Mouse (Mus musculus) gastrocnemius, postnatal 10 days (tissue): ENCODE data around the gene Eftud2. TPM values are rescaled to one million over a fixed set of nuclear protein-coding genes. Genes with fewer than 3 reads are reported as not detected.

Source experiments
- DNase-seq: peaks from one replicate; pipeline ENCODE4 v3.0.0; 2021; ENCODE audit warnings: mixed read lengths
- total RNA-seq, 2 experiments: library from RNA; stranded (reverse); gene quantifications; 2 replicates each; pipeline ENCODE4 v1.2.3; 2021

The Eftud2 gene
- total RNA-seq, 2 experiments from 2014 or later = 49.5 to 52.3 TPM

DNA sequence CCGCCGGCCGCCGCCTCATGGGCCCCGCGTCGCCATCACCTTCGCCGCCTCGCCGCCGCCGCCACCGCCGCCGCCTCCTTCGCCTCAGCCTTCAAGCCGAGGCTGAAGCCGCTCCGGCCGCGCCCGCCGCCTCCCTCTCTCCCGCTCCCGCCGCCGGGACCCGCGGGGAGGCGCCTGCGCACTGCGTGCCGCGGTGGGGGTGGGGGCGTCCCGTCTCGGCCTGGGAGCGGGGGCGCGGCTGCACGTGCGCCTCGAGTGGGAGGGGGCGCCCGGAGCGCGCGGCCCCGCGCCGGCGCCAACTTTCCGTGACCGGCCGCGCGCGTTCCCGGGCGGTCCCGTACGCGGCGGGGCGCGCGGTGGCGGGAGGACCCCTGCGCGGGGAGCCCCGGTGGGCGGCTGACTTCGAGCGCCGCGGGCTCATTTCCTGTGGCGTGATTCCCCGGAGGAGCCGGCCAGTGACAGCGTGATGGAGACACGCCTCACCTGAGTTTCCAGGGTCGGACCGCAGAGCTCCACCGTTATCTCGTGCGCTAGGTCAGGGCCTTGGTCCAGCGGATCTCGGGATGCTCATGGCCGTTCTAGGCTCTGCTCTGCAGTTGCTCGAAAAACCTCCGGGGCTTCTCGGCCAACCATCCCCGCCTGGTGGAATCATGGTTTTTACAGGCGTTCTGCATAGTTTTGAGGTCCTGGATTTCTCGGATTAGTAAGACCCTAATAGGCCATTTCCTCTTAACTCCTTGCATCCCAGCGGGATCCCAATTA, 61.6 kb downstream of the Eftud2 start, which contains the start of gene Gjc1:
TSS of gene Gjc1 (minus strand) at position 680 of the 762 bp plus-strand sequence.
- peak; percentile 79 for DNase-seq

DNA sequence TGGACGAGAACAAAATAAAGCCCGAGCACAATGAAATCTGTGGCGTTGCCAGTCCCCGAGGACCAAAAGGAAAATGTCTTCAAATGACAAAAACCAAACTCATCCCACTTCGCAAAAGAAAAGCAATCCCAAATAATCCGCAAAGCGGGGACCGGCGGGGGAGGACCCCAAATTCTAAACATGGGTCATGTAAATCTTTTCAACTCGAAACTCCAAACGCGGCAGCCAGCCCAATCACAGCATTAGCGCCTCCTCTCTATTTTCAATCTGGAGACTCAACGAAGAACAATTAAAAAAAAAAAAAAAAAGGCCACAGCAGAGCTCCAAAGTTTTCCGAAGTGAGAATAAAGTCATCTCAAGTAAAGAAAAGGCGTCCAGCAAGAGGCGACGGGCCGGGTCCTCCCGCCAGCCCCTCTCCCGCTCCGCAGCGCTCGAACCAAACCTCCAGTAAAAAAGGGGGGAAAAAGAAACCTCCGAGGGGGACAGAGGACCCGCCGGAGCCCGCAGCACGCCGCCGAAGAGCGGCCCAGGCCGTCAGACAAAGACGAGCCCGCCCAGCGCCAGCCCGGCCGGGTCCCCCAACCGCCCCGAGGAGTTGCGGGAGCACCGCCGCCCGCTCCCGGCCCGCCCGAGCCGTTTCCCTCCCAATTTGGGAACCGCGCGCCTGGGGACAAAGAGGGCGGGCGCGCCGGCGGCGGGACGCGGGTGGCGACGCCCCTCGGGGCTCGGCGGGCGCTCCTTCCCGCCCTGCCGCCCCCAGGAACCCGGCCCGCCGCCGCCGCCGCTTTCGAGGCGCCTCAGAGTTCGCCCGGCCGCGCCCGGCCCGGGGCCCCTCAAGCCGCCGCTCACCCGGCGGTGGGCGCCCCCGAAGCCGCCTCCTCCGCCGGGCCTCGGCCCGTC, 62.4 kb downstream of the Eftud2 start:
- DNase-seq = peak; percentile 62

DNA sequence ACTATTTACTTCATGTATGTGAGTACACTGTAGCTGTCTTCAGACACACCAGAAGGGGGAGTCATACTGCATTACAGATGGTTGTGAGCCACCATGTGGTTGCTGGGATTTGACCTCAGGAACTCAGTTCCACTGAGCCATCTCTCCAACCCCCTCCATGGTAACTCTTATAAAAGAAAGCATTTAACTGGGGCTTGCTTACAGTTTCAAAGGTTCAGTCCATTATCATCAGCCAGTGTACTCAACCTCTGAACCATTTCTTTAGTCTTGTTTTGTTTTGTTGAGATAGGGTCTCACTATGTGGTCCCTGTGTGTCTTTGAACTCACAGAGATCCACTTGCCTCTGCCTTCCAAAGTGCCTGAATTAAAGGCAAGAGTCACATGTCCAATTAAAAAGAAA, 65.9 kb downstream of the Eftud2 start:
- no peak for DNase-seq

DNA sequence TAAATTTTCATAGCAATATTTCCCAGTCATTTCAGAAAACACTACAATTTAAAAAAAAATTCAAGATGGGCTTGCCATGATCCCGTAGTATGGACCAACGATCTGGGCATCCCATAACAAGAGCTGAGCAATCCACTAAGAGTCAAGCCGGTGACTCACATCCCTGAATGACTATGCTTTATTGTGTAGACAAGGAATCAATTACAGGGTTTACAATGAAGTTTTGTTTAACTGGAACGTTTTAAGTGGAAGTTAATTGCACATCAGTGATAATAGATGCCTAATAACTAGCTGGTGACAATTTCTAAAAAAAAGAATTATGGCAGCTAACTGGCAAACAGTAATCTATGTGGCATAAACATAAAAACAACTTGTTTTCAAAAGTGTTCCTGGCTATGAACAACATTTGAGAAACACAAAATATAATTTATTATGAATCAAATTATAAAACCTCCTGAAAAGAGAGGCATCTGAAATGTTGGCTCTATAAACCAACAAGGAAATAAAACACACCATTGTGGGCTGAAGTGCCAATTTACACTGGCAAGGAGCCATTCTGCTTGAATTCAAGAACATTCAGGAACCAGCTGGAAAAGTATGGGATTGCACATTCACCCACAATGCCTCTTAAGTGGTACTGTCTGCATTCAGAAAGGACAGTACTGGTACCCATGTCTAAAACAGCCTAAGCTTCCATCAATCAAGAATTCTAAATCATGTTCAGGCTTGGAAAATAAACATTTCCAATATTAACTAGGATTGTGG, 69.9 kb downstream of the Eftud2 start:
- DNase-seq = no peak

DNA sequence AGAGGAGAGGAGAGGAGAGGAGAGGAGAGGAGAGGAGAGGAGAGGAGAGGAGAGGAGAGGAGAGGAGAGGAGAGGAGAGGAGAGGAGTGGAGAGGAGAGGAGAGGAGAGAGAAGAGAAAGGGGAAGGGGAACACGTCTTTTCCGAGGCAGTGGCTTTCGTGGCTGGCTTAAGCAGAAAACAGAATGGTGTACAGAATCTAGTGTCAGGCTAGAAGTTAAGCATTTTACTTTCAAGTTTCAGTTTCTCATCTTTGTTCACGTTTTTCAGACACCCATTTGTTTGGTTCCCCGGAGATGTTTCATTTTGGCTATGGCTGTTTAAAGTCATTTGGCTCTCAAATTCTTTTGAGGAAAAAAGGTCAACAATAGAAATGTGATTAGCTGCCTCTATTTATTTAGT, 72.5 kb downstream of the Eftud2 start:
- no peak for DNase-seq

DNA sequence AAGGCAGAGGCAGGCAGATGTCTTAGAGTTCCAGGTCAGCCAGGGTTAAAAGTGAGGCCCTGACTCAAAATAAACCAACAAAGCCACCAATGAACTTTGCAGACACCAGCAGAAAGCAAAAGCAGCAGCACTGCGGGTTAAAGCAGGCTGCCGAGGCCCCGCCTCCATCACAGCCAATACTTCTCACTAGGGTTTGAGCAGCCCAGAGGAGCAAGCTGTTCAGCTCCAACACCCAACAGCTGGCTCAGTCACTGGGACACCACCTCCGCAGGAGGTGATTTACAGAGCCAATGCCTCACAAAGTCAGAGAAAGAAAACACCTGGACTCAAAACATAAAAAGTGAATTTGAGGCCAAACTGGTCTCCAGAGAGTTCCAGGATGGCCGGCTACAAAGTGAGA, 77.3 kb downstream of the Eftud2 start:
- no peak for DNase-seq

GRCm38 (mm10) chr11:102794157-102794556, 86.6 kb downstream of the Eftud2 start:
- DNase-seq = no peak

DNA sequence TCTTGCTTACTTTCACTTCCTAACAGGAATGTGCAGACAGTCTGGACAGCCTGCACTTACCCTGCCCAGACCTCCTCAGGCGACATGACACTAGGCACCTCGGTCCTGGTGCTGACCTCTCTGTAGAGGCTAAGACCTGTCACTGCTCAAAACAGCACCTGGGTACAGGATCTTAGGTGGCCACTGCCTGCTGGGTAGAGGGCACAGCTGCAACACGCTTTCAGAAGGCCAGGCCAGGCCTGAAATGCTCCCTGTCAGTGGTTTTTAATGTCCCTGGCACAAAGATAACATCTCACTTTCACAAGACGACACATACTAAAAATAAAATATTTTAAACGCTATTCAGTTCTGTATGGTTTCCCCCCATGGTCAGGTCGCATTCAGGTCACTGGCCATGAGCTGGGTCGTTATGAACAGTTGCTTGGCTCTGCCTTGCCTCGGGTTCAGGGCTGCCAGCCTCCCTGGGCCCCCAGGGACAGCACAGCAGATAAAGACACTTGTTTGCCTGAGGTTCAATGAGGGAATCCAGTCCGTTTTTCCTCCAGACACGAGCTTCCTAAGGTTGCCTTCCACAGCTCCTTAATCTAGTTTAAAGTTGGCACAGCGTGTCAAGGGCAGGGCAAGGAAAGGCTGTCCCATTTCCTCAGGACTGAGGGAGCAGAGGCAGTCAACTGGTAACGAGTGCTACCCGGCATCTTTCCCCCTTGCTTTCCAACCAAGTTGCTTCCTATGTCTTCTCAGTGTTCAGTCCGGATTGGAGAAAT, 88.9 kb downstream of the Eftud2 start:
- DNase-seq = no peak

Other genes starting within 250 kb of the Eftud2 start
- not detected for gene Meioc, start 217.3 kb downstream of the Eftud2 start, total RNA-seq
- 10 to 100 TPM; 81.8 to 88.6 TPM for gene Ccdc43, start 183.2 kb downstream of the Eftud2 start, total RNA-seq
- gene Adam11, start 119.5 kb downstream of the Eftud2 start, total RNA-seq = 1 to 10 TPM; 2.2 to 3.0 TPM
- 10 to 100 TPM; 23.7 to 27.6 TPM for gene Gjc1, start 61.3 kb downstream of the Eftud2 start, total RNA-seq
- gene Higd1b, start 45.1 kb downstream of the Eftud2 start, total RNA-seq = 1 to 10 TPM; 2.8 to 4.2 TPM
- under 1 TPM in 1 of 2 experiments, not detected in 1; 0.14 TPM for gene Ccdc103, start 219 bp upstream of the Eftud2 start, total RNA-seq
- not detected for gene Fam187a, start 4.2 kb upstream of the Eftud2 start, total RNA-seq
- gene Gfap, start 19.9 kb upstream of the Eftud2 start, total RNA-seq = under 1 TPM; 0.09 to 0.61 TPM
- 1 to 10 TPM; 4.0 to 5.7 TPM for gene Kif18b, start 44.1 kb upstream of the Eftud2 start, total RNA-seq
- under 1 TPM; 0.31 to 0.93 TPM for gene C1ql1, start 65.7 kb upstream of the Eftud2 start, total RNA-seq
- gene Nmt1, start 147.2 kb upstream of the Eftud2 start, total RNA-seq = 10 to 100 TPM; 41.5 to 49.7 TPM
- 10 to 100 TPM; 34.9 to 45.5 TPM for gene Dcakd, start 147.3 kb upstream of the Eftud2 start, total RNA-seq
- gene Plcd3, start 220.7 kb upstream of the Eftud2 start, total RNA-seq = 1 to 10 TPM; 5.8 to 8.6 TPM
- 10 to 100 TPM; 34.9 to 50.5 TPM for gene Acbd4, start 220.7 kb upstream of the Eftud2 start, total RNA-seq
- 10 to 100 TPM; 24.0 to 26.7 TPM for gene Hexim1, start 235.2 kb upstream of the Eftud2 start, total RNA-seq